Mouse (Mus musculus) kidney, postnatal 0 days (tissue): Measurements from ENCODE around the gene Ehd1. TPM values are rescaled to one million over a fixed set of nuclear protein-coding genes. Genes with fewer than 3 reads are reported as not detected.

Experiments
- ATAC-seq: fragments of 200-750 bp; cut with Nextera tagmentation; replicated peaks from 2 replicates; pipeline ENCODE4 v1.8.0; 2017; ENCODE audit warnings: low read depth, moderate number of reproducible peaks, moderate TSS enrichment, moderate library complexity; ENCODE audit not compliant: low FRiP score
- DNase-seq: peaks from one replicate; pipeline ENCODE4 v3.0.0-alpha.2; 2016; ENCODE audit warnings: low spot score
- H3K27ac ChIP-seq: fragments of 300-500 bp; sonication (generic); 2 replicates; pipeline ENCODE4 v1.5.1; 2014; ENCODE audit warnings: mild to moderate bottlenecking
- H3K27me3 ChIP-seq: fragments of 300-500 bp; sonication (generic); 2 replicates; pipeline ENCODE4 v1.6.1; 2014; ENCODE audit warnings: low read length, mixed read lengths; ENCODE audit not compliant: insufficient read depth
- H3K36me3 ChIP-seq: fragments of 300-500 bp; sonication (generic); 2 replicates; pipeline ENCODE4 v1.6.1; 2014; ENCODE audit warnings: low read length, mixed read lengths; ENCODE audit not compliant: insufficient read depth
- H3K4me1 ChIP-seq: fragments of 300-500 bp; sonication (generic); replicated peaks from 2 replicates; pipeline ENCODE4 v1.6.1; 2014; ENCODE audit warnings: antibody characterized with exemption, low read length, mixed read lengths; ENCODE audit not compliant: insufficient read depth
- H3K4me2 ChIP-seq: fragments of 300-500 bp; sonication (generic); 2 replicates; pipeline ENCODE4 v1.6.1; 2014; ENCODE audit warnings: mild to moderate bottlenecking, low read length, moderate library complexity, mixed read lengths
- H3K4me3 ChIP-seq: fragments of 300-500 bp; sonication (generic); replicated peaks from 2 replicates; pipeline ENCODE4 v1.5.1; 2014; ENCODE audit warnings: low read depth, low read length
- H3K9ac ChIP-seq: fragments of 300-500 bp; sonication (generic); 2 replicates; pipeline ENCODE4 v1.6.1; 2014; ENCODE audit warnings: low read depth, low read length
- H3K9me3 ChIP-seq: fragments of 300-500 bp; sonication (generic); replicated peaks from 2 replicates; pipeline ENCODE4 v1.6.1; 2016; ENCODE audit warnings: low read length, inconsistent platforms, mixed read lengths
- CTCF ChIP-seq: IDR thresholded peaks from 2 replicates; pipeline ENCODE4 v1.5.1; 2016; ENCODE audit warnings: antibody characterized with exemption, low read depth, mild to moderate bottlenecking, moderate library complexity
- WGBS: fragments of 180-500 bp; shearing (Covaris S2); extraction: QIAGEN DNeasy Blood & Tissue Kit; methylation state at CpG from one replicate; pipeline ENCODE4 v1.1.7; 2014; 5-methylcytosine and 5-hydroxymethylcytosine counted together
- microRNA counts: library from miRNA; unstranded; fragments of <30 nt; microRNA quantifications from one replicate; lab custom pipeline; 2015
- microRNA-seq: library from miRNA; unstranded; fragments of <30 nt; microRNA quantifications from one replicate; pipeline ENCODE4, GENCODE M21; 2016
- polyA plus RNA-seq: library from polyadenylated mRNA; unstranded; fragments of >200 nt; fragmentation: Nextera tagmentation; extraction: Ambion mirVana; gene quantifications from 2 replicates; pipeline ENCODE4 v1.2.1, GENCODE M21; 2015

Ehd1 gene
- polyA plus RNA-seq, 1 experiment from 2014 or later = 64.2 TPM

DNA sequence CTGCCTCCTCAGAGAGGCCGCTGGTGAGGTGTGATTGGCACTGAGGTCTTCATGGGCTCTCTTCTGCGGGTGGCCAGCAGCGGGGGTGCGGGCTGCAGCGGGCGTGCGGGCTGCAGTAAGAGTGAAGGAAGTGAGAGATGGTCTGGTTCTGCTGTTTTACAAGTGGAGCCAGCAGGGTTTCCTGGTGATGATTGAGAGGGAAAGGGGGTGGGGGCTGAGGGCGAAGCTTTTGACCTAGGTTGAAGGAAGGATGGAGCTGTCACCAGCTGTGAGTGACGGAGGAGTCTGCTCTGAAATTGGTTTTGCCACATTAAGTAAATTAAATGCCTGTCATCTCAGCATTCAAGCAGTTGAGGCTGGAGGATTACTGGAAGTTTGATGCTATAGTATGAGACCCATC, 72.2 kb downstream of the Ehd1 start:
- no peak for TF ChIP-seq CTCF
- Histone ChIP-seq H3K4me1 (0 out of 2 replicates have a peak, but pooled peaks cover 4% of the 10 kb centered on the region), H3K4me2 (no peak overlapping the region), H3K4me3 (no peak overlapping the region), H3K9ac (no peak overlapping the region), H3K27me3 (no peaks in the 10 kb centered on the region), H3K36me3 (peaks cover 25% of the 10 kb centered on the region), H3K27ac (0 out of 2 replicates have a peak overlapping the region, but pooled peaks have one; percentile 6), H3K9me3 (no peaks in the 10 kb centered on the region)
- DNase-seq = no peak
- ATAC-seq = no peak
- 61% methylated on average over 9 of the region's 9 CpGs for WGBS

DNA sequence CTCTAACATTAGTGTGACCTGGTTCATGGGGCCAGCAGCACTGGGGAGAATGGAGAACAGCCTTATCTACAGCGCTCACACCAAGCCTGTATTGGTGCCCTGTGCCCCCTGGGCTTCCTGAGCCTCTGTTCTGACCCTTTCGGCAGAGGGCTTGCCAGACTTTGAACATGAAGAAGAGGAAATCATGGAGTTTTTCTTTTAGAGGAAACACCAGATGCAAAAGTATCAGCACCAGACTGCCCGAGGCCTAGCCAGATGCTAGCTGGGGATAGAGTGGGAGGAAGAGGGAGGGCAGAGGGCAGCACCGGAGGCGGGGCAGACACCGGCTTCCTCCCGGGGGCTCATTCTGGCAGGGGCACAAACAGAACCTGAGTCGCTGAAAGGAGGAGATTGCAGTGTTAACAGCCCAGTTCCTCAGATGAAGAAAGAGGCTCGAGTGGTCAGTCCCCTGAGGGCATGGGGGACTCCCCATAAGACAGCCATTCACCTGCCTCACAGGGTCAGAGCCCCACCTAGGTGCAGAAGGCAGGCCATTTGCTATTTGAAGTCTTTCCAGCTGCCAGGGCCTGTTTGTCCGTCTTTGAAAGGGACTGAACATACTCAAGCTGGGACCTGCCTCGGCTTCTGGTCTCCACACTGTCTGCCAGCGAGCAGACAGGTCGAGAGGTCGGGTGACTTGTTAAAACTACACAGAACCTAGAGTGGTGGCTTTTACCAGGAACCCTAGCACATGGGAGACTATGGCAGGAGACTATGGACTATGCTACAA, 72.9 kb downstream of the Ehd1 start:
- DNase-seq (peak; percentile 69), ATAC-seq (no peak)
- no peaks in the 10 kb centered on the region for H3K27me3 ChIP-seq
- peaks cover 32% of the 10 kb centered on the region for H3K36me3 ChIP-seq
- H3K4me2 ChIP-seq = no peak overlapping the region
- no peak overlapping the region for H3K9ac ChIP-seq
- H3K27ac ChIP-seq = 0 out of 2 replicates have a peak overlapping the region, but pooled peaks have one; percentile 6
- 0 out of 2 replicates have a peak, but pooled peaks cover 4% of the 10 kb centered on the region for H3K4me1 ChIP-seq
- H3K9me3 ChIP-seq = no peaks in the 10 kb centered on the region
- H3K4me3 ChIP-seq = no peak overlapping the region
- WGBS = 16% methylated on average over 14 of the region's 14 CpGs
- TF ChIP-seq CTCF = no peak

MicroRNAs within 50 kb of the gene (microRNA counts, 519-probe panel; counts per million panel counts)
- microRNA mmu-miR-192 (lab: Ali Mortazavi, UCI) = 4,659 counts per million, percentile 79 among the panel's probes with 10 or more counts

Small RNA genes within 50 kb of the gene (microRNA-seq; reads per million reads assigned to microRNA genes)
- 612 reads per million, percentile 72 among the genes with 10 or more reads in this experiment for gene Mir192
- 361 reads per million, percentile 68 among the genes with 10 or more reads in this experiment for gene Mir194-2
- gene Mir6989 = not detected

Other genes with a start within 250 kb of the Ehd1 start
- 25.0 and 26.8 TPM in 2 replicates for gene Syvn1, start 230.1 kb upstream of the Ehd1 start, polyA plus RNA-seq
- gene Mrpl49, start 218.9 kb upstream of the Ehd1 start, polyA plus RNA-seq = 66.2 and 69.0 TPM in 2 replicates
- gene Fau, start 218.9 kb upstream of the Ehd1 start, polyA plus RNA-seq = 940 and 1,050 TPM in 2 replicates
- 42.3 and 47.6 TPM in 2 replicates for gene Znhit2, start 215.5 kb upstream of the Ehd1 start, polyA plus RNA-seq
- gene Tm7sf2, start 208.4 kb upstream of the Ehd1 start, polyA plus RNA-seq = 17.0 and 19.1 TPM in 2 replicates
- gene Vps51, start 199.5 kb upstream of the Ehd1 start, polyA plus RNA-seq = 57.8 and 61.4 TPM in 2 replicates
- gene Tmem262, start 196.7 kb upstream of the Ehd1 start, polyA plus RNA-seq = not detected in 2 replicates
- gene Gm28374, start 194.5 kb upstream of the Ehd1 start, polyA plus RNA-seq = 0.70 and 0.84 TPM in 2 replicates
- 71.7 and 74.3 TPM in 2 replicates for gene Zfpl1, start 191.8 kb upstream of the Ehd1 start, polyA plus RNA-seq
- gene Cdca5, start 191.7 kb upstream of the Ehd1 start, polyA plus RNA-seq = 16.1 and 19.4 TPM in 2 replicates
- gene AC131692.1, start 182.3 kb upstream of the Ehd1 start, polyA plus RNA-seq = 0.17 TPM in 1 of 2 replicates, not detected in the other
- gene Naaladl1, start 170.9 kb upstream of the Ehd1 start, polyA plus RNA-seq = 0.17 TPM in 2 replicates
- gene Sac3d1, start 158.1 kb upstream of the Ehd1 start, polyA plus RNA-seq = 32.0 and 35.9 TPM in 2 replicates
- 26.5 and 30.0 TPM in 2 replicates for gene Snx15, start 148.4 kb upstream of the Ehd1 start, polyA plus RNA-seq
- 0.38 and 0.49 TPM in 2 replicates for gene Batf2, start 135.7 kb upstream of the Ehd1 start, polyA plus RNA-seq
- gene Arl2, start 135.2 kb upstream of the Ehd1 start, polyA plus RNA-seq = 96.1 and 103 TPM in 2 replicates
- not detected in 2 replicates for gene Majin, start 92.3 kb upstream of the Ehd1 start, polyA plus RNA-seq
- gene Gpha2, start 50.3 kb upstream of the Ehd1 start, polyA plus RNA-seq = 1.6 and 2.1 TPM in 2 replicates
- 19.9 and 20.4 TPM in 2 replicates for gene Ppp2r5b, start 40.9 kb upstream of the Ehd1 start, polyA plus RNA-seq
- 7.0 and 7.8 TPM in 2 replicates for gene Atg2a, start 35.1 kb upstream of the Ehd1 start, polyA plus RNA-seq
- gene Cdc42bpg, start 29.7 kb downstream of the Ehd1 start, polyA plus RNA-seq = 1.0 TPM in 2 replicates
- gene Men1, start 58.3 kb downstream of the Ehd1 start, polyA plus RNA-seq = 51.9 and 54.6 TPM in 2 replicates
- gene Map4k2, start 64.4 kb downstream of the Ehd1 start, polyA plus RNA-seq = 12.2 and 13.5 TPM in 2 replicates
- gene Sf1, start 87.0 kb downstream of the Ehd1 start, polyA plus RNA-seq = 91.1 and 97.2 TPM in 2 replicates
- 24.5 and 25.8 TPM in 2 replicates for gene Pygm, start 107.7 kb downstream of the Ehd1 start, polyA plus RNA-seq
- gene Rasgrp2, start 122.6 kb downstream of the Ehd1 start, polyA plus RNA-seq = 97.5 and 116 TPM in 2 replicates
- 5.9 and 6.7 TPM in 2 replicates for gene Nrxn2, start 142.0 kb downstream of the Ehd1 start, polyA plus RNA-seq